Mouse (Mus musculus) ovary, postnatal 14 days (tissue): ENCODE data around the gene Olfr561.

ENCODE experiments used
- DNase-seq: peaks from one replicate; pipeline ENCODE4 v3.0.0; 2022; ENCODE audit warnings: low spot score

Olfr561 gene

DNA sequence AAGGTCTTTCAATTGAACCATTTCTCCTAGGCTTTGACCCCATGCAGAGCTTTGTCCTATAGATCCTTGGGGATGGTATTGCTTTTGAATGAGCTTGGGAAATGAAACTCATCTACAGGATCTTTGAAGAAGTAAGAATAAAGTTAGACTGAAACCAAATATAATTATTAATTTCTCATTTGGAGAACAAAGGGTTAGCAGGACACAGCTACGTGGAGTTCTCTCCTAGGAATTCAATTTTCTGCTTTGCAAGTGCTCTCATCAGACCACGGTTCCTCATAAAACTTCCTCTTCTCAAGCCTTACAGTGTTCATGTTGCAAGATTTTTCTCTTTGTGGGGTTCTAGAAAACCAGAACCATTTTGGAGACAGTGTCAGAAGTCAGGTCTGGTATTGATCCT is at the start of gene Olfr561:
Gene Olfr561, plus strand, starts transcription at position 301 of the 400 bp plus-strand sequence.
- DNase-seq: no peak

DNA sequence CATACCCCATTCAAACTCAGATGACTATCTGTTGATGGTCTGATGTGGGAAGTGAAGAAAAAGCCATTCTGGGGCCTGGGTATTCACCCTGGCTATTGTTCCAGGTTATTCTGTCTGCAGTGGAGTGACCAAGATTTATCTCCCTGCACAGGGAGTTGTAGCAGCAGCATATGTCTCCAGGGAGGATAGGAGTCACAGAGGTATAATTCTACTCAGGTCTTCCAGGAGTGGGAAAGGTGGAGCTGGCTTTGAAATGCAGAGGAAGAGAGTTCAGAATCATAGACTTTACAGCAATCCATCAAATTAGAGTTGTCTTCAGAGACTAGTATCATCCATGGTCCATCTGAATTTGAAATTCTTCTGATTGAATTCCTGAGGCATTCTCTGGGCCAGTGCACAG is 43.6 kb upstream of the Olfr561 start, which contains the start of gene Olfr559:
Gene Olfr559, minus strand, starts transcription at position 101 of the 400 bp plus-strand sequence.
- DNase-seq: no peak

DNA sequence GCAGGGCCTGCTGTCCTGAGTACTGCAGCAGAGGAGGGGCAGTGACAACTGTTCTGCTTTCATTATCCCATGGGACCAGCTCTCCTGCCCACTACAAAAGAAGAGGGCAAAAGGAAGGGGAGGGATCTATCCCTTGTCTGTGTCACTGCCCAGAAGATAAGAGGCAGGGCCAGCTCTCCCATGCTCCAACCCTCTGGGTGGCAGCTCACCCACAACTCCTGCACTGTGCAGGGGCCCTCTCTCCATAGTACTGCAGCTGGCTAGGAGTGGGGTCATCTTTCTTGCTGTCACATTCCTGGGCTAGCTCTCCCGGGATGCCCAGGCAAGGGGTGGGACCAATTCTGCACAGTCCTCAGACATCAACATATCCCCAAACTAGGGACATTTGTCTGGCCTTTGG is 37.2 kb upstream of the Olfr561 start:
- no peak for DNase-seq

DNA sequence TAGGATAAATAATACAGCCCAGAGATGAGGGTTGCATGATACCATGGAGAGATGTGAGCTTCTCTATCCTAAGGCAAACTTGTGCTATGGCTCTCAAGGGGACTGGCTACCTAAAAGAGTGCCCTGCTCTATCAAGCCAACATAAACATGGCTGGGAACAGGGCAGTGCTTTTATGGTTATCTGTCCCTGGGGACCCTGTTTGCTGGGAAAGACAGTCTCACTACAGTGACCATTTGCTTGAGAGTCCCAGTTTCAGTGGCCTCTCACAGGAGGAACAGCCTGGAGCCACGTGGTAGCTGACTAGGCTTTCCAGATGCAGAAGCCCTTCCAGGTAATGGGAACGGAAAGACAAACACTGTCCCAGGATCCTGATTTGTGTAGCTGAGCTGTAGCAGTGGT is 33.3 kb upstream of the Olfr561 start:
- no peak for DNase-seq

DNA sequence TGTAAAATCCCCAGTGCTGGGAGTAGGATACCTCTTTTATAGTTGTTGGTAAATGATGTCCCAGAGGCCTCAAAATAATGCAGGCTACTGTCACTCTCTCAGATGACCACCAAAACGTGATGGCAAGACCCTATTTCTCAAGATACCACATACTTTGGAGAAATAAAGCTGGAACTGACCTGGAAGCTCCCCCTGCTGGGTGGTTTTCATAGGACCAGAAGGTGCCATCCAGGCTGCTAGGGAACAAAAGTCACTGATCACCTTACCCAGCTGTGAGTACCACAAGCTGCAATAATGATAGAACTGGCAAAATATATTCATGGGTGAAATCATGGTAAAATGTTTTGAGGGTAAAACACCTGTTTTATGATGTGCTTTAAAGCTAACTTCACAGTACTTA is 18.9 kb upstream of the Olfr561 start:
- no peak for DNase-seq

DNA sequence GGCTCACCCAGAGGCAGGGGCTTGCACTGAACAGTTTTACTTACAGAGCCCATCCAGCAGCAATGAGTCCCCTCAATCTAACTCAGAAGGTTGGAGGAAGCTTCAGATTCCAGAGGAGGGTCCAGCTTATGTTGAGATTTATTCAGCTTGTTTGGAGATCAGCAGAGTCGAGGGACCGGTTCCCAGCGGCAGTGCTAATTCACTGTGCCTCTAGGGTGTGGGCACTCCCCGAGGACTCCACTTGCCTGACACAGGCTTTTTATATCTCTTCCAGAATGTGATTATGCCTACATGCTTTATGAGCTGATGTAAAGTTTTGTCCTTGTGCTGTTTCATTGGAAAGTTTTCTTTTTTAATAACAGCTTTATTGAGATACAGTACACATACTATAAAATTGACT is 11.8 kb upstream of the Olfr561 start, which contains the start of the genes Olfr560 and Olfr78:
Gene Olfr560, minus strand, starts transcription at position 101 of the 400 bp plus-strand sequence.
Gene Olfr78, minus strand, starts transcription at position 206 of the 400 bp plus-strand sequence.
- no peak for DNase-seq

DNA sequence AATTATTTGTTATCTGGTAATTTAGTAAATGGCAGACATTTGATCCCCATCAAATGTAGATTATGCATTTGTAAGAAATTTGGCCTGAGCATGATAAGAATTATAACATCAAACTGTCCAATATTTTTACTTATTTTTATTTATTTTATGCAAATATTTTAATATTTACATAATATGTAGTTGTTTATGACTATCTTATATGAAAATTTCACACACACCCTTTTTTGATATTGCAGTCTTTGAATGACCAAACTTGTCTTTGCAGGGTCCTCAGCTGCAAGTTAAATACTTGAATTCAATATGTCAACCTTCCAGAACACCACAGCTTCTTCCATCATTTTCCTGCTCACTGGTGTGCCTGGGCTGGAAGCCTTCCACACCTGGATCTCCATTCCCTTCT is 32.2 kb downstream of the Olfr561 start, which contains the start of gene Olfr564:
Gene Olfr564, plus strand, starts transcription at position 301 of the 400 bp plus-strand sequence.
- no peak for DNase-seq
